Mouse (Mus musculus) left cerebral cortex, postnatal 4 days (tissue): ENCODE measurements around the gene C1ql4. TPM values are rescaled to one million over a fixed set of nuclear protein-coding genes. Genes with fewer than 3 reads are reported as not detected.
A peak's percentile ranks its signal among the peaks of the same experiment; 100 is the strongest.

Experiments
- DNase-seq: peaks from one replicate; pipeline ENCODE4 v3.0.0-alpha.2; 2022
- intact Hi-C: fragments of 180-260 bp; cut with DNase I; formaldehyde crosslinking; loops from one replicate; pipeline ENCODE4 v1.15.1; 2025
- total RNA-seq, 2 experiments: library from RNA; stranded (reverse); gene quantifications; 2 replicates each; pipeline ENCODE4 v1.2.3; 2021

Gene C1ql4
- not detected for total RNA-seq

- no peak for DNase-seq
- intact Hi-C loops: no loop called here
Observed at GRCm38 (mm10) chr15:99087253-99088075, at the start of gene C1ql4. C1ql4 (minus strand) TSS chr15:99087817.

GRCm38 (mm10) chr15:99129956-99130910 is 42.6 kb upstream of the C1ql4 start:
- intact Hi-C loops: loop anchor here (2.0 kb wide), 1 partner anchor 53 kb away; no protein-coding TSS in a partner anchor
- DNase-seq: no peak

- DNase-seq: no peak
- intact Hi-C loops: loop anchor here (2.0 kb wide), 1 partner anchor 53 kb away; no protein-coding TSS in a partner anchor
Observed at GRCm38 (mm10) chr15:99129441-99129840, 41.8 kb upstream of the C1ql4 start.

- intact Hi-C loops: loop anchor here (2.0 kb wide), 1 partner anchor 55 kb away; no protein-coding TSS in a partner anchor
- no peak for DNase-seq
Observed at GRCm38 (mm10) chr15:99127851-99128522, 40.4 kb upstream of the C1ql4 start.

- no peak for DNase-seq
- intact Hi-C loops: no loop called here
Observed at GRCm38 (mm10) chr15:99126816-99127365, 39.3 kb upstream of the C1ql4 start.

- DNase-seq: peak; percentile 91
- intact Hi-C loops: no loop called here
Observed at GRCm38 (mm10) chr15:99126081-99126815, 38.6 kb upstream of the C1ql4 start.

GRCm38 (mm10) chr15:99125711-99126080 is 38.1 kb upstream of the C1ql4 start, which contains the start of gene Spats2:
Spats2 (plus strand) TSS chr15:99125916.
- intact Hi-C loops: no loop called here
- no peak for DNase-seq

- no peak for DNase-seq
- intact Hi-C loops: no loop called here
Observed at GRCm38 (mm10) chr15:99122642-99123041, 35.0 kb upstream of the C1ql4 start.

GRCm38 (mm10) chr15:99120814-99121213 is 33.2 kb upstream of the C1ql4 start:
- DNase-seq: no peak
- intact Hi-C loops: no loop called here

- no peak for DNase-seq
- intact Hi-C loops: no loop called here
Observed at GRCm38 (mm10) chr15:99116539-99116938, 28.9 kb upstream of the C1ql4 start.

GRCm38 (mm10) chr15:99115065-99115423 is 27.4 kb upstream of the C1ql4 start:
- DNase-seq: no peak
- intact Hi-C loops: no loop called here

- intact Hi-C loops: no loop called here
- DNase-seq: no peak
Observed at GRCm38 (mm10) chr15:99114312-99115064, 26.9 kb upstream of the C1ql4 start.

GRCm38 (mm10) chr15:99113396-99113975 is 25.9 kb upstream of the C1ql4 start:
- intact Hi-C loops: no loop called here
- DNase-seq: no peak

GRCm38 (mm10) chr15:99112843-99113395 is 25.3 kb upstream of the C1ql4 start:
- intact Hi-C loops: no loop called here
- no peak for DNase-seq

GRCm38 (mm10) chr15:99111809-99112208 is 24.2 kb upstream of the C1ql4 start:
- no peak for DNase-seq
- intact Hi-C loops: no loop called here

- intact Hi-C loops: no loop called here
- no peak for DNase-seq
Observed at GRCm38 (mm10) chr15:99111139-99111538, 23.5 kb upstream of the C1ql4 start.

GRCm38 (mm10) chr15:99107866-99108265 is 20.2 kb upstream of the C1ql4 start:
- intact Hi-C loops: no loop called here
- DNase-seq: no peak

- intact Hi-C loops: no loop called here
- DNase-seq: no peak
Observed at GRCm38 (mm10) chr15:99105238-99105637, 17.6 kb upstream of the C1ql4 start.
